8 mouse cellular contexts compared by ENCODE assay signal in the genomic region with DNA sequence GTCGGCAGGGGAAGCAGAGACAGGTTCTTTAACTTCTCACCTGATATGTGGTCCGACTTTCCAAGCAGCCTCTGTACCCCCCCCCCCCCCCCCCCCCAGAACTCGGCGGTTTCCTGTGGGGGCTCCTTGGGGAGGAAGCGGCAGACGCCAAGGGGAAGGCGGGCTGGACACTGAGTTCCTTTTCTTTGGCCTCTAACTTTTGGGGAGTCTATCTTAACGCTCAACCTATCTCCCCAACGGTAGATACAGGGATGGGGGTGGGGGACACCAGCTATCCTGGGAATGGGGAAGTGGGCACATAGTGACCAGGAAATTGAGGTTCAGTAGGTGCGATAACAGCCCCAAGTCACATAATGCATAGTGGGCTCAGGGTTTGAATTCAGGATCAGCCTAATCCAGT. TPM values are rescaled to one million over a fixed set of nuclear protein-coding genes. Genes with fewer than 3 reads are reported as not detected.
DNase-seq lines count a peak whose midpoint lies in the region; ATAC-seq and TF ChIP-seq lines count a peak whose summit lies in the region.

No protein-coding gene starts in this region.

- peak overlapping the region; percentile 64 for H3K4me3 ChIP-seq in lung, adult 2 months (replicated peaks; ENCODE audit: extremely low read depth, low read depth, low read length)
- peak overlapping the region; percentile 49 for H3K4me3 ChIP-seq in embryonic facial prominence, embryonic 15.5 days (replicated peaks)
- peak overlapping the region; percentile 50 for H3K4me3 ChIP-seq in limb, embryonic 13.5 days
- H3K4me3 ChIP-seq in olfactory bulb, adult 2 months (ENCODE audit: insufficient read depth, low read depth, low read length) = peak overlapping the region; percentile 42

- H3K36me3 ChIP-seq in embryonic facial prominence, embryonic 15.5 days = no peaks in the 10 kb centered on the region
- no peaks in the 10 kb centered on the region for H3K36me3 ChIP-seq in limb, embryonic 13.5 days

- H3K27me3 ChIP-seq in embryonic facial prominence, embryonic 15.5 days = 0 out of 2 replicates have a peak, but pooled peaks cover 6% of the 10 kb centered on the region
- peaks cover 20% of the 10 kb centered on the region for H3K27me3 ChIP-seq in limb, embryonic 13.5 days

- 8% methylated on average over 10 of the region's 10 CpGs for WGBS in lung, adult 2 months
- 24% methylated on average over 10 of the region's 10 CpGs for WGBS in embryonic facial prominence, embryonic 15.5 days
- WGBS in limb, embryonic 13.5 days = 32% methylated on average over 9 of the region's 10 CpGs
- 34% methylated on average over 10 of the region's 10 CpGs for WGBS in olfactory bulb, adult 2 months

- H3K27ac ChIP-seq in embryonic facial prominence, embryonic 15.5 days (replicated peaks) = no peak overlapping the region
- H3K27ac ChIP-seq in limb, embryonic 13.5 days = no peak overlapping the region
- H3K27ac ChIP-seq in olfactory bulb, adult 2 months (ENCODE audit: insufficient read depth, low read depth, low read length) = no peak overlapping the region

- TF ChIP-seq CTCF in lung, adult 2 months (IDR thresholded peaks at IDR 0.05; ENCODE audit: insufficient read depth, low read length) = no peak
- no peak for TF ChIP-seq CTCF in olfactory bulb, adult 2 months (IDR thresholded peaks at IDR 0.05; ENCODE audit: insufficient read depth, low read depth, low read length)

- DNase-seq in lung, adult 2 months = peak; percentile 17
- DNase-seq in lung, postnatal 14 days = no peak
- no peak for DNase-seq in adrenal gland, postnatal 10 days
- no peak for DNase-seq in thymus, adult 18-20 months
- DNase-seq in right cerebral cortex, adult 2 months (ENCODE audit: low spot score in 2 of 2) = no peak

- H3K4me1 ChIP-seq in lung, adult 2 months (ENCODE audit: control insufficient read depth, insufficient read depth, low read length) = peaks cover 21% of the 10 kb centered on the region
- H3K4me1 ChIP-seq in embryonic facial prominence, embryonic 15.5 days = peaks cover 35% of the 10 kb centered on the region
- H3K4me1 ChIP-seq in limb, embryonic 13.5 days = peaks cover 23% of the 10 kb centered on the region
- H3K4me1 ChIP-seq in olfactory bulb, adult 2 months (ENCODE audit: control insufficient read depth, insufficient read depth, low read length) = peaks cover 9% of the 10 kb centered on the region

- no peak for TF ChIP-seq POLR2A in lung, adult 2 months (IDR thresholded peaks at IDR 0.05; ENCODE audit: borderline replicate concordance, extremely low read depth, low read depth, low read length)
- no peak for TF ChIP-seq POLR2A in olfactory bulb, adult 2 months (IDR thresholded peaks at IDR 0.05; ENCODE audit: insufficient read depth, low read depth, low read length)

- H3K9ac ChIP-seq in embryonic facial prominence, embryonic 15.5 days = peak overlapping the region; percentile 26
- peak overlapping the region; percentile 66 for H3K9ac ChIP-seq in limb, embryonic 13.5 days

- H3K4me2 ChIP-seq in embryonic facial prominence, embryonic 15.5 days (replicated peaks) = peak overlapping the region; percentile 86
- H3K4me2 ChIP-seq in limb, embryonic 13.5 days (replicated peaks) = peak overlapping the region; percentile 91

- no peak for ATAC-seq in embryonic facial prominence, embryonic 15.5 days (ENCODE audit: insufficient number of reproducible peaks, low FRiP score, low TSS enrichment, low read depth)
- no peak for ATAC-seq in limb, embryonic 13.5 days (ENCODE audit: low FRiP score, low read depth)

- H3K9me3 ChIP-seq in embryonic facial prominence, embryonic 15.5 days (replicated peaks) = no peaks in the 10 kb centered on the region
- H3K9me3 ChIP-seq in limb, embryonic 13.5 days = no peaks in the 10 kb centered on the region

RNA-seq across cellular contexts. Expression of a gene that starts 0.7 kb away (rescaled TPM):
- 58.4 and 66.1 TPM in 2 replicates for polyA plus RNA-seq in lung, adult 2 months (2012; rRNA removed)
- 14.9 and 15.4 TPM in 2 replicates for polyA plus RNA-seq in embryonic facial prominence, embryonic 15.5 days (2015; fragmentation: Nextera tagmentation; extraction: Ambion mirVana)
- polyA plus RNA-seq in limb, embryonic 13.5 days (2015; fragmentation: Nextera tagmentation; extraction: Ambion mirVana) = 8.7 and 9.1 TPM in 2 replicates
- polyA plus RNA-seq in olfactory bulb, adult 2 months (2012; ENCODE audit: insufficient read depth, insufficient read length, low replicate concordance, missing spikeins) = not detected in 2 replicates
- 10 to 100 TPM; 12.1 to 13.0 TPM for total RNA-seq in adrenal gland, postnatal 10 days (2021)
